Mouse (Mus musculus) urinary bladder, postnatal 4 days (tissue): ENCODE measurements at regions not wholly inside any gene's neighbourhood (a gene's known extent, or its start where the extent isn't known, plus 50 kb on each side); places are given as distances from the start of the nearest gene placed in this dataset.
A peak's percentile ranks its signal among the peaks of the same experiment; 100 is the strongest.

ENCODE experiments used
- DNase-seq, 2 experiments: peaks; one replicate each; pipeline ENCODE4 v3.0.0; 2021 to 2022; ENCODE audit warnings: low spot score in 2 of 2

GRCm38 (mm10) chr11:42754481-42755272 lies 280.9 kb upstream of the Gm9972 start:
- no peak for DNase-seq

DNA sequence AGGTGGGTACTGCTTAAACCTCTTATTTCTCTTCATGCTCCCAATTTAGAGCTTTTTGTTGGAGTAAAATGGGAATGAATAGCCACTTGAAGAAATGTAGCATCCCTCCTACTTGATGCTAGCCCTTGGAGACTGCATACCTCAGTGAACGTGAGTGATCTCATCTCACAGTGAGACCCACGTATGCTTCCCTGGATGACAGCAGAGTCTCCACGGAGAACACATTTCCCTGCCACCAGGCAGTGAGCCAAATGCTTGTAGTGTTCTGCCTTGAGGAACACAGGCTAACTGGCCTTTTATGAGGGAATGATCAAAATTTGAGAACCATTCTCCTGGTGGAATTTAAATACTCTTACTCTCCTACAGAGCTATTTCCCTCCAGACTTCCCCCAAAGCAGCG lies 280.1 kb upstream of the Gm9972 start:
- DNase-seq: no peak

GRCm38 (mm10) chr11:42765213-42765612 lies 270.3 kb upstream of the Gm9972 start:
- no peak for DNase-seq

DNA sequence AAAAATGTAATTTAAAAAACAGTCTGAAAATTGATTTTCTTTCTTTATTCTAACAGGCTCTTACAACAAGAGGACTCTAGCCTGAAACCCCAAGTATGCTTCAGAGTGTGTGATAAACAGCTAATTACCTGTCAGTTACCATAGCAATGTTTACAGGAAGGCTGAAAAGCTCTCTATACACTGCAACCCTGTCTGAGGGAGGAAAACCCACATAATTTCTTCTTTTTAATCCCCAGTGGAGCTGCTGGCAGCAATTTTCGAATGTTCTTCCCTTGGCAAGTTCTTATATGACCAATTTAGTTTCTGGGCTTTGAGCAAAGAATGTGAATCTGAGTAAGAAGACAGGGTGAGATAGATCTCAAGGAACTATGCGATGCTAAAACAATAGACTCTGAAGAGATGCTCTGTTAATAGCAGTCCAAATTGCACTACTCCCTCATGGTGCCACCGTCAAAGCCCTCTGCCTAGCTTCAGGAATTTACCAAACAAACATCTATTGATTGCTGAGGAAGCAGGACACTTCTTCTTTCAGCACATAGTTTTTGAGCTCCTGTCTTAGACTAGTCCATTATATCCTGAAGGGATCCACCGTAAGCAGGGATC lies 260.4 kb upstream of the Gm9972 start:
- no peak for DNase-seq

DNA sequence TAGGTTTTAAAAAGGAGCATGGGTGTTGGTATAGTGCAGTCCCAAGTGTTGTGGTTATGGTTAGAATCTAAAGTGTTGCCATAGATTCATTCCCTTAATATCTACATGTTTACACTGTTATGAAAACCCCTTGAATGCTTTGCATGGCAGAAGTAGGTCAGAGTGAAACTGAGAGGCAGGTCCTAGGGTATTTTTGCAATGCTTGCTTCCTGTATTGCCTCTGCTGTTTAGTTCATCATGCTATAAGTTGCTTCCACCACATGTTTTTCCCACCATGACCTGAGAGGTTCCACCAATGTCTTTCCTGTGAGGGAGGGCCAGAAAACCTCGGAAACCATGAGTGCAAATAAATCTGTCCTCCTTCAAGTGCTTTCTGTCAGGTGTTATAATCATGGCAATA lies 224.1 kb upstream of the Gm9972 start:
- DNase-seq: no peak

DNA sequence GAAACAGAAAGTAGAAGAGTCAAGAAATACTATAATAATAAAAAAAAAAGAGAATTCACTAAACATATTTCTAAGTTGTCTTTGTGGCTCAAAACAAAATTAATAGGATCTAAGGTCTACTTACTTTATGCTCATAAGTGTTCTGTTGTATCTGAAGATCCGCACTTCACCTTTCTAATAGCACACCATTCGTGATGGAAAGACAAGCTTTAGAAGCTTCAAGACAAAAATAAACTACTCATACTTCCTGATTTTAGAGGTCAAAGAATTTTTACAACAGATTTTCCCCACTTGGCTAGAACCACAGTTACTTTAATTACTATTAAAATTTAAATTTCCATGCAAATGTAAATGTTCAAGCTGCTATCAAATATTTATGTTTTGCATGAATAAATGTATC lies 219.8 kb upstream of the Gm9972 start:
- no peak for DNase-seq

GRCm38 (mm10) chr11:42822835-42823234 lies 212.7 kb upstream of the Gm9972 start:
- DNase-seq: no peak

GRCm38 (mm10) chr11:42845795-42846194 lies 189.8 kb upstream of the Gm9972 start:
- no peak for DNase-seq

DNA sequence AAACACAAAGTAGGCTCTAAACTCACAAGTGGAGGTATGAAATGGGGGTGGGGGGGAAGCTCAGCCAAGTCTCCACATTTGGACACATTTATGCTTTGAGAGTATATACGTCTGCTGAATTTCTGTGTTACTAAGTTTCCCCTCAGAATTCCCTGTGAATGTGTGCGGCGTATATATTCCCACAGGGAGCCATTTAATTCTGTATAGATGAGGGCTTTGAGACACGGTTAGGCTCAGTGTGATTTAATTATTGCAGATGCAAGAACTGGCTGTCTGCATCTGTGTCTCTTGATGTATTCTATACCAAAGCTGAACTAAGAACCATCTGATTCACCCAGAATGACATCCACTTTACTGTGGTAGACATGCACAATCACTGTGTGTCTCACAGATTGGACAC lies 181.1 kb upstream of the Gm9972 start:
- no peak for DNase-seq

DNA sequence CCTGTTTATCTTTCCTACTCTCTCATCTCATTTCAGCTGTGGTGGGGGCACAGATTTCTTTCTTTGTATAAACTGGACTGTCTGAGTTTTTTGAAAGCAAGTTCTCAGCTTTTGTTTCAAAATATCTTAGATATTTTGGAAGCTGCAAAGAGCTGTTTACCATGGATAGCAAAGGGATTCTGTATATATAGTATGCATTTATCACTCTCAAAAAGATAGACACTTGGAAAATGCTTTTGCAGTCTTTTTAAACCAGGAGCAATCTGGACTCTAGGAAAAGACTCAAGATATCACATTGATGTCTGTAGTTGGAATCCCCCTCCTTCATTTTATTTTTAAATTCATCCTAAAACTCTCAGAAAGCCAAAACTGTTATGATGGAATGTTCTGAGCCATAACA lies 177.9 kb upstream of the Gm9972 start:
- no peak for DNase-seq

GRCm38 (mm10) chr11:42874056-42874455 lies 161.5 kb upstream of the Gm9972 start:
- DNase-seq: no peak

GRCm38 (mm10) chr11:42900024-42900423 lies 135.5 kb upstream of the Gm9972 start:
- no peak for DNase-seq

- DNase-seq: no peak
Measured at GRCm38 (mm10) chr11:42903459-42904012, 132.0 kb upstream of the Gm9972 start.

DNA sequence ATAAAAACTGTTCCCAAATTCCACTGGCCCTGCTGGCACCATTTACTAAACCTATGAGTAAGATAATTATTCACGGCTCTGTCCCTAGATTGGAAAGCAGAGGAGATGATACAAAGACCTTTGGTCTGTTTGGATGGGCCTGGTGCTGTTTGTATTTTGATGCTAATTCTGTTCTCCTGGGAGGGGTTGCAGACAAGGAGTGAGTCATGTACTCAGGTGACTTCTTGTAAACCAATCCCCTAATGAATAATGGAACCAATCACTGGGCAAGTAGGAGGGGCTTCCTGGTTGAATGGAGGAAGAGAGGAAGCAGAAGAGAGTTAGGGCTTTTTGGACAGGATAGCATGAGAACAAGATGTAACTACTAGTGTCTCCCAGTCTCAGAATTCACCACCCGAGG lies 130.0 kb upstream of the Gm9972 start:
- no peak for DNase-seq

DNA sequence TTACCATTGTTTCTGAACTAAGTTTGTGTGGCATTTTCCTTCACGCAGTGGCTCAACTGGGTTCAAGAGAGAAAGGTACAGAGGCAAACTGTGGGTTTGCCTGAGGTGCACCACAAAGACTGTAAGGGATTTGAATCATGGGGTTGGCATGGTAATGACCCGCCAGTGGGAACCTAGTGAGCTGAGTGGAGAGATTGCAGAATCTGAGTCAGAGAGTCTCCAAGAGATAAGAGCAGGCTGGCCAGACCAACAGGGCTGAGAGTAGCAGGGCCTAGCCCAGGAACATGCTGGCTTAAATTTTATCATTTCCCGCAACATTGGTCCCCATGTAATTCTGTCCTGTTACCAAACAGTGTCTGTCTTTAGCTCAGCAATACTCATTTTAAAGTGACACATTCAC lies 129.5 kb upstream of the Gm9972 start:
- DNase-seq: no peak

DNA sequence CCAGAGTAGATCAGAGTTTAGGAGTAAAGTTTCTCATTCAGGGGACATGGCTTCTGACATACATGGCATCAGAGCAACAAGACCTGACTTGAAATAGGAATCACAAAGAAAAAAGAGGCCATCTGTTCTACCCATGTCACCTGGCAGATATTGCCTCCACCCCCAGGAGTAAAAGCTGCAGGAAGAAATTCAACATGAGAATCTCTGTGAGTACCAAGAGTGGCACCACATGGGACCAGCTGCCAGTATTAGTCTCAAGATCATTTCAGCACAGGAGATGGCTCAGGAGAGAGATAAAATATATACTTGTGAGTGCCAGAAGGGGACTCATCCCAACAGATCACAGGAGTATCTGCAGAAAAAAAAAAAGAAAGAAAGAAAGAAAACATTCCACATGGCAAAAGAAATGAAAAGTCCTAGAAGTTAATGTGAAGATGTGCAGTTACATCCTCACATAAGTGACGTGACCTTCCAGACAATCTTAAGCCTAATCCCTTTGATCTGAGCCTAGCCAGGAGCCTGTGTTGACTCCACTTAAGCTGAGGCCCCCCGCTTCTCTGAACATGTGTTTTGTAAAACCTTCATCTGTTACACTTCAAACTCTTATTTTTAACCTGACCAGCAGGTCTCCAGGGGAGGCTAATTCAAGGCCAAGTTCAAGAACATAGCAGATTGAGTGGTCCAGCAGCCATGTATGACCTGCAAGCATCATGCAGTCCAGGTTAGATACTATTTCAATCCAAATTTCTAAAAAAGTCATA lies 118.9 kb upstream of the Gm9972 start:
- no peak for DNase-seq

- DNase-seq: no peak
Measured at GRCm38 (mm10) chr11:42919221-42919620, 116.3 kb upstream of the Gm9972 start.

DNA sequence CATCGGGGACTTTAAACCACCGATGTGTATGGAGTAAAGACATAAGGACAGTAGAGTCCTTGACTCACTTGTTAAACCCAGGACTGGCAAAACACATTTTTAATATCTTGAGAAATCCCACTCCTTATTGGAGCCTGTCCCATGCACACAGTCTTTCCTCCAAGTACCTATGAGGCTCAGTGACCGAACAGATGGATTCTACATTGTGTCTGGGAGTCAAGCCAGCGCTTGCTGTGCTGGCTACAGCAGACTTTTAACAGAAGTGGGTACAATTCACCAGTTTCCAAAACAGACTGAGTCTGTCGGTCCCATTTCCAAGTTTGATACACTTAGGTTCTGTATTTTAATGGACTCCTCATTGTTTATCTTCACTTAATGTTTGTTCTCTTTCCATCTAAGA lies 108.4 kb upstream of the Gm9972 start:
- no peak for DNase-seq

DNA sequence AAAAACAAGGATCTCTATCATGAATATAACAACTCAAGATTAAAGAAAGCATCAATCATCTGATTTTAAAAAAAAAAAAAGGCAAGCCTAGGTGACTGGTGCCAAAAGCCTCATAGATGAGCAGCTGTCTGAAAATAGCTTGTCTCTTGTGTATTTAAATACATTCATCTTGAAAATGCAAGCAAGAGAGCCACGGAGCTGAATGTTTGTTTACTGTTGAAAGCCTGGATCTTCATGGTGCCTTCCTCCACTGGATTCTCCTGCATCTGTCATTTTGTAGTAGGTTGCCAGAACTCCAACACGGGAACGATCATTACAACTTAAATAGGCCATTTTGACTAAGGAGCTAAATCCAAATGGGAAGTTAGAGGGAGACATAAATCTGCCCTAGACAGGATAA lies 106.6 kb upstream of the Gm9972 start:
- DNase-seq: no peak

DNA sequence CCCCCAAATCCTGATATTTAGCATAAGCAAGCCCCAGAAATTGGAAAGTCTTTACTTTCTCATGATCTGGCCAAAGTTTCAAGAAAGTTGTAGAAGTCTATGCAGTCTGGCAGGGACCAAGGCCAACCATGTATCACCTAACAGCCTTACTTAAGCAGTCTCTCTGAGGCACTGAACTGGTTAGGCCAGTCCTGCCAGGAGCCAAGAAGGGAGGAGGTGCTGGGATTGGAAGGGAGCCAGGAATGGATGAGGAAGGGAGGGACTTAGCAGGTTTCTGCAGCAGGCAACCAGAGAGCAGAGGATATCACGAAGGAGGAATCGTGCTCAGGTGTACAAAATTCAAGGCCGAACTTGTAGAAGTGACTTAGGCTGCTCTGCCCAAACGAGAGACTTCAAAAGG lies 96.3 kb upstream of the Gm9972 start:
- DNase-seq: peak; percentile 59 to 71

GRCm38 (mm10) chr11:42941561-42941960 lies 94.0 kb upstream of the Gm9972 start:
- DNase-seq: no peak

DNA sequence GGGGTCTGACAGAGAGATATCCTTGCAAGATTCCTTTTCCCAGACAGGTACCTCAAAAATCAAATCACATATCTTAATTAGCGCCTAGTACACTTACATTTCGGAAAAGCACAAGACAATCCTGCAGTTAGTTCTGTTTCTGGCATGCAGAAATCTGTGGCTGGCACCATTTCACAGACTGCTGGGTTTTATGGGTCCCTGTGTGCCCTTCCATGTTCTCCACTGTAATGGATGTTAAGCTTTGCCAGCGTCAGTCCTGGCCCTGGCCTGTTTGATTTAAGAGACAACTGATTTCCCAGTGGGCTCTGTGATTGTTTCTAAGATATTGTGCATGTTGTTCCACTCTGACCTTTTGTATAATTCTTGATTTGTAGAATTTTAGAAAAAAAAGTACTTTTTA lies 93.3 kb upstream of the Gm9972 start:
- DNase-seq: no peak

GRCm38 (mm10) chr11:42944573-42944972 lies 91.0 kb upstream of the Gm9972 start:
- DNase-seq: peak in 1 of 2 experiments; percentile 57
